ENCODE assay signal across 25 mouse cellular contexts in genomic region chr5:32072877-32073276, GRCm38 (mm10).
DNase-seq lines count a peak whose midpoint lies in the region; ATAC-seq and TF ChIP-seq lines count a peak whose summit lies in the region.
"Had no signal": no experiment of that assay in that cellular context is flagged by ENCODE, and none has a peak within 500 bp of the region (broad histone marks: within the 10 kb centered on the region; RNA-seq: fewer than 3 reads in every experiment).

No protein-coding gene starts in this region.

- no peak overlapping the region for H3K9ac ChIP-seq in stomach, postnatal 0 days (ENCODE audit: low read length)
- H3K9ac ChIP-seq: forebrain, postnatal 0 days; heart, embryonic 12.5 days; heart, embryonic 15.5 days; hindbrain, embryonic 14.5 days had no signal

- H3K9me3 ChIP-seq in heart, embryonic 10.5 days, result no peaks in the 10 kb centered on the region
- H3K9me3 ChIP-seq in stomach, postnatal 0 days (ENCODE audit: control insufficient read depth, low read length), result no peaks in the 10 kb centered on the region
- H3K9me3 ChIP-seq: heart, embryonic 12.5 days; heart, embryonic 15.5 days; hindbrain, embryonic 10.5 days had no signal

- H3K4me1 ChIP-seq in heart, embryonic 10.5 days, result peaks cover 12% of the 10 kb centered on the region; the same call in 1 of the 2 replicates
- 0 out of 2 replicates have a peak, but pooled peaks cover 2% of the 10 kb centered on the region for H3K4me1 ChIP-seq in stomach, postnatal 0 days (replicated peaks; ENCODE audit: control insufficient read depth, insufficient read depth)

- no peaks in the 10 kb centered on the region for H3K27me3 ChIP-seq in heart, embryonic 10.5 days (ENCODE audit: insufficient read depth, poor library complexity, severe bottlenecking)
- no peaks in the 10 kb centered on the region for H3K27me3 ChIP-seq in stomach, postnatal 0 days (ENCODE audit: control insufficient read depth, insufficient read depth, low read length)
- H3K27me3 ChIP-seq: heart, embryonic 12.5 days; heart, embryonic 15.5 days; Patski had no signal

- no peak for TF ChIP-seq EP300 in stomach, postnatal 0 days (optimal IDR thresholded peaks at IDR 0.05)

- ATAC-seq in stomach, postnatal 0 days (ENCODE audit: low FRiP score, low TSS enrichment), result no peak
- ATAC-seq: forebrain, embryonic 14.5 days; forebrain, postnatal 0 days; hindbrain, postnatal 0 days; inflammation-experienced regulatory T-cells, adult 6 months; intestine, embryonic 16.5 days; Patski had no signal

- H3K27ac ChIP-seq in heart, embryonic 10.5 days, result no peak overlapping the region
- H3K27ac ChIP-seq in stomach, postnatal 0 days (replicated peaks), result 0 out of 2 replicates have a peak overlapping the region, but pooled peaks have one; percentile 40
- H3K27ac ChIP-seq: heart, embryonic 15.5 days; hindbrain, embryonic 10.5 days; hindbrain, embryonic 14.5 days; hindbrain, postnatal 0 days had no signal

- H3K4me2 ChIP-seq in stomach, postnatal 0 days (replicated peaks; ENCODE audit: low read depth), result no peak overlapping the region
- H3K4me2 ChIP-seq: heart, embryonic 12.5 days; heart, embryonic 15.5 days; hindbrain, embryonic 14.5 days had no signal

- TF ChIP-seq CTCF in stomach, postnatal 0 days (IDR thresholded peaks at IDR 0.05; ENCODE audit: low read depth), result no peak

- WGBS in heart, embryonic 10.5 days, result 92% methylated on average over 3 of the region's 3 CpGs
- 98% methylated on average over 3 of the region's 3 CpGs for WGBS in stomach, postnatal 0 days

- peak; percentile 55 for DNase-seq in adrenal gland, adult 2 months
- DNase-seq in adrenal gland, postnatal 10 days, result no peak
- DNase-seq in heart, embryonic 10.5 days (ENCODE audit: low spot score), result peak; percentile 14
- no peak for DNase-seq in heart, adult 11 months
- DNase-seq in urinary bladder, adult 2 months (ENCODE audit: low spot score), result peak; percentile 4
- DNase-seq in urinary bladder, postnatal 10 days (ENCODE audit: low spot score), result no peak
- no peak for DNase-seq in stomach, postnatal 0 days (ENCODE audit: low spot score)
- DNase-seq in kidney, adult 11 months, result no peak
- DNase-seq: adrenal gland, adult 8-10 months; cerebellum, adult 18-20 months; cerebellum, adult 9-10 months; cerebellum, postnatal 14 days; forebrain, postnatal 0 days; gastrocnemius, postnatal 10 days; heart, postnatal 10 days; heart, postnatal 36 days had no signal

- H3K36me3 ChIP-seq in heart, embryonic 10.5 days, result no peaks in the 10 kb centered on the region
- H3K36me3 ChIP-seq in stomach, postnatal 0 days (ENCODE audit: control insufficient read depth, insufficient read depth, low read length), result no peaks in the 10 kb centered on the region
- H3K36me3 ChIP-seq: heart, embryonic 12.5 days; heart, embryonic 15.5 days; hindbrain, embryonic 10.5 days had no signal

- no peak overlapping the region for H3K4me3 ChIP-seq in heart, embryonic 10.5 days
- H3K4me3 ChIP-seq in stomach, postnatal 0 days (ENCODE audit: low read depth, low read length), result no peak overlapping the region
- H3K4me3 ChIP-seq: heart, embryonic 12.5 days; heart, embryonic 15.5 days; hindbrain, embryonic 10.5 days had no signal

Comparison
In these comparisons a context has a peak if more than half of its experiments do, and no peak if none do; other contexts are left out.
1. DNase-seq: peak in adrenal gland, adult 2 months (single experiment), heart, embryonic 10.5 days (single experiment) and urinary bladder, adult 2 months (single experiment); none in adrenal gland, postnatal 10 days (single experiment), heart, adult 11 months (single experiment), urinary bladder, postnatal 10 days (single experiment), stomach, postnatal 0 days (single experiment) and kidney, adult 11 months (single experiment).